Mouse (Mus musculus) ES-E14 (cell line): ENCODE measurements at regions not wholly inside any gene's neighbourhood (a gene's known extent, or its start where the extent isn't known, plus 50 kb on each side); places are given as distances from the start of the nearest gene placed in this dataset.

Source experiments
- CHD2 ChIP-seq: IDR thresholded peaks from 2 replicates; pipeline ENCODE4 v1.6.1; 2014; ENCODE audit warnings: mild to moderate bottlenecking, low read depth, low read length, inconsistent platforms
- HCFC1 ChIP-seq: IDR thresholded peaks from 2 replicates; pipeline ENCODE4 v1.6.1; 2012; ENCODE audit warnings: low read length, inconsistent platforms, borderline replicate concordance; ENCODE audit not compliant: insufficient read depth
- MAFK ChIP-seq: IDR thresholded peaks from 2 replicates; pipeline ENCODE4 v1.6.1; 2014; ENCODE audit warnings: mild to moderate bottlenecking, low read depth, low read length, inconsistent platforms; ENCODE audit not compliant: insufficient read depth
- ZC3H11A ChIP-seq: IDR thresholded peaks from 2 replicates; pipeline ENCODE4 v1.6.1; 2012; ENCODE audit warnings: low read depth, mild to moderate bottlenecking, inconsistent platforms, low read length, borderline replicate concordance
- ZNF384 ChIP-seq: IDR thresholded peaks from 2 replicates; pipeline ENCODE4 v1.6.1; 2012; ENCODE audit warnings: low read depth, low read length, inconsistent platforms

DNA sequence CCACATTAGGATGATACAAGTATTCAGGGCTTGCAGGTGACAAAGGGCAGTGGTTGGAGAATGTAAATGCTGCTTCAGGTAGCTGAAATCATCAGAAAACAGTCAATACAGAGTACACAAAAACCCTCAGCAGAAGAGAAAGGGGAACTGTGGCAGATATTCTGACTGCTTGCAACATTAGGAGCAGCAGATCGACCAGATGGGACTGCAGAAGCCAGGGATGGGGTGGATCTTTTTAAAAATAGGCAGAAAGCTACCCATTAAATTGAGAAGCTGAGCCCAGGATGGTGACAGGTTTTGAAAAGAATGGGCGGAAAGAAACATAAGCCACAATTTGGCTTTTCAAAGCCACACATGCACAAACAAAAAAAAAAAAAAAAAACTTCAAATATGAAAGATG lies 229.5 kb upstream of the Cadm2 start:
- TF ChIP-seq ZC3H11A = no peak
- no peak for TF ChIP-seq ZNF384
- TF ChIP-seq CHD2 = no peak
- no peak for TF ChIP-seq HCFC1
- no peak for TF ChIP-seq MAFK
